Mouse (Mus musculus) G1E-ER4 (cell line): Measurements from ENCODE around the gene Gucd1. TPM values are rescaled to one million over a fixed set of nuclear protein-coding genes. Genes with fewer than 3 reads are reported as not detected.

ENCODE experiments used
- GATA1 ChIP-seq: IDR thresholded peaks from one replicate; pipeline ENCODE4 v1.8.0; 2012; ENCODE audit warnings: low read length, inconsistent platforms
- polyA plus RNA-seq: library from polyadenylated mRNA; stranded (reverse); fragments of >175 nt; gene quantifications from 2 replicates; pipeline ENCODE4 v1.2.3, GENCODE M21; 2012

The Gucd1 gene
- polyA plus RNA-seq, 1 experiment: 25.9 TPM

DNA sequence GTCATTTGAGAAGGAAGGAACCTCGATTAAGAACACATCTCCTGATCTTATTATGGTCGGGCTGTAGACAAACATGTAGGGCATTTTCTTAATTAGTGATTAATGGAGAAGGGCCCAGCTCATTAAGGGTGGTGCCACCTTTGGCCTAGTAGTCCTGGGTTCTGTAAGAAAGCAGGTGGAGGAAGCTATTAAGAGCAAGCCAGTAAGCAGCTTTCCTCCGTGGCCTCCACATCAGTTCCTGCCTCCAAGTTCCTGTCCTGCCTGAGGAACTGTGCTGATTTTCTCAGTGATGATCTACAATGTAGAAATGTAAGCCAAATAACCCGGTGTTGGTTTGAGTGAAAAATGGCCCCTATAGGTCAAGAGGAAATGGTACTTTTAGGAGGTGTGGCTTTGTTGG, 59.4 kb downstream of the Gucd1 start:
- TF ChIP-seq GATA1: no peak

DNA sequence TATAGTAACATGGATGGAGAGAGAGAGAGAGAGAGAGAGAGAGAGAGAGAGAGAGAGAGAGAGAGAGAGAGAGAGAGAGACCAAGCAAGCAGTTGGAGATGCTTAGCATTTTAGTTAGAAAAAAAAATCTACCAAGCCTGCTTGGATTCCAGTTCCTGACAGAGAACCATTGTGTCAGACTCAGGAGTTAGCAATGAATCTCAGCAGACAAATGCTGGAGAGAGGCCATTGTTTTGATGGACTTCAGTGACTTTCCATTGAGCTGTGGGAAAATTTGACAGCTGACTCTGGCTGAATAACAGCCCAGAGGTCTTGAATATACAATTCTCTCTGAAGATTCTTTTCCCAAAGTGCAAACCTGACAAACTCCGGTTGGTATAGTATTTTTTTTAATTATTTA, 59.9 kb downstream of the Gucd1 start:
- no peak for TF ChIP-seq GATA1

GRCm38 (mm10) chr10:75451036-75451786, 66.6 kb downstream of the Gucd1 start:
- no peak for TF ChIP-seq GATA1

DNA sequence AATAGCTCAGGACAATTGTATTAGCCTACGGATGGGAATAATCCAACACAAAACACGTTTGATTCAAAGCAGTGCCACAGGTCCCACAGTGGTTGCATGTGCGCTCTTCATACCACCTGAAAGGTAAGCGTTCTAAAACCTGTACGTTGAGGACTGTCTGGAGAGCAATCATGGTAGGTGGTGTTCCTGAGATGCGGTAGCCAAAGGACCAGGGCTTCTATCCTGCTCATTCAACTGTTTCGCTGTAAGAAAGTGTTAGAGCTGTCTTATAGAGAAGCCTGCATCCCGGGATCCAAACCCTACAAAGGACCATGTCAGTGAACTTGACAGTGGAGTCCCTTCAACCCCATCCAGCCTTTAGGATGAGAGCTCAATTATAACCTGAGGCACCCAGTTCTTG, 67.4 kb downstream of the Gucd1 start:
- TF ChIP-seq GATA1: no peak

- no peak for TF ChIP-seq GATA1
Observed at GRCm38 (mm10) chr10:75448806-75449420, 68.9 kb downstream of the Gucd1 start.

DNA sequence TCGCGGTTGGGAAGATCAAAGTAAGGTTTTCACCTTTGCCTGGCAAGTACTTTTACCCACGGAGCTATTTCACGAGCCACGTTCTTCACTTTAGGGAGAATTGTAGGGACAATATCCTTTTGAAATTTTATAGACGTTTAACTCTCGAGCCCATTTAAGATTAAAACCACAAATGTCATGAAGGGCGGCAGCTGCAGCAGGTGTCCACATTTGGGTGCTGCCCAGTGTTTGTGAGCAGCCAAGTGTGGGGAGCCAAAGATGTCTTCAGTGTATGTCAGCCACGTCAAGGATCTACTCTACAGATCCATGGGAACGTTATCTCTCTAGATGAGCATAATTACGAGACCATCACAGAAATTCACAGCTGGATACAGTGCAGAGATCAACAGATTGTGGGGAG, 70.3 kb downstream of the Gucd1 start:
- TF ChIP-seq GATA1: no peak

- no peak for TF ChIP-seq GATA1
Observed at GRCm38 (mm10) chr10:75446501-75447083, 71.2 kb downstream of the Gucd1 start.

DNA sequence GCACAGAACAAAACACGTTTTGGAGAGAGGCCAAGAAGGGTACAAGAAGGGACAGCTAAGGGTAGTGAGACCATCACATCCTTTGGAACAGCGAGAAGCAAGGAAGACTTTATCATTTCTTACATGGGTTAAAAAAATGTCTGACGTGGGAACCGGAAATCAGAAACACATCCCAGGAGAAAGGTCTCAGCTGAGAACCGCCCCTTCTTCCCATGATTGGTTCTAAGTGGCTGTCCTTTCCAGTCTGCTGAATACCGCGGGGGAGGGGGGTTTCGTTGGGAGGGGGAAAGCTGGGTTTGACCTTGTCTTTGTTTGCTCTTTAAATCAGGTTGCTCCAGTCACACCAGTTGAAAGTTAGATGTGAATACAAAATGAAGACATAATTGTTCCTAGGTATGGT, 72.7 kb downstream of the Gucd1 start:
- no peak for TF ChIP-seq GATA1

DNA sequence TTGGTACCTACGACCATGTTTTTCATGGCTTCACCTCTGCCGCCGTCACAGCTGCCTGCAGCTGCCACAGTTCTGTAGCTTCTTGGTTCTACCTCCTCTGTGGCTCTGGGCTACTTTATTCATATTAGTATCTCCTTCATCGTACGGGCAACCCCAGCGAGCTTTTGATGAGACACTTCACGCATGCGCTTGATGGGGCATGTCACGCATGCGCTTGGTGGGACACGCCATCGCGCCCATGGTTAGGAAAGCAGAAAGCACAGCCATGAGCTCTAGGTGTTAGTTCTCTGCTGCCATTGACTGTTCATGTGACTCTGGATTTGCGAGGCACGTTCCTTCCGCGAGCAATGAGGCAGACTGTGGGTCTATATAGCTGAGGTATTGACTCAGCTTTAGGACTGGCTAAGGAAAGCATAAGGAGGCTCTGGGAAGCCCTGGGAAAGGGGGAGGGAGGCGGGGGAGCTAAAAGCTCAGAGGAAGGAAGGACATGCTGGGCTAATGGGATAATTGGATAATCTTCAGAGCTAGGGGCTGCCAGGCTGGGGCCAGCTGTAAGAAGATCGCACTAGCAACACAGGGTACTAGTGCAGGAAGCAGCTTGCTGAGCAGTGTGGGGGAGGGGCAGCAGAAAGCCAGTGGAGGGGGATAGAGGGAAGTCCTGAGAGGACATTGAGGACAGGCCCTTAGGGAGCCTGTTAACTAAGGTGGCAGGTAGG, 73.5 kb downstream of the Gucd1 start:
- TF ChIP-seq GATA1: no peak

DNA sequence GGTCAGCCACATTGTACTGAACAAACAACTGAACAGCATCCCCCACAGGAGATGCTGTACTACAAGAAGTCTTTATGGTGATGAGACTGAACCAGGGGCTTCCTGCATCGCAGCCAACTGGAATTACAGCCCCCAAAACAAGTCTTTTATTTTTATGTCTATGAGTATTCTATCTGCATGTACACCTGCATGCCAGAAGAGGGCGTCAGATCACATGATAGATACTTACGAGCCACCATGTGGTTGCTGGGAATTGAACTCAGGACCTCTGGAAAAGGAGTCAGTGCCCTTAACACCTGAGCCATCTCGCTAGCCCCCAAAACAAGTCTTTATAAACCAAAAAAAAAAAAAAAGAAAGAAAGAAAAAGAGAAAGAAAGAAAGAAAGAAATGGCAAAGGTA, 74.8 kb downstream of the Gucd1 start:
- TF ChIP-seq GATA1: no peak

DNA sequence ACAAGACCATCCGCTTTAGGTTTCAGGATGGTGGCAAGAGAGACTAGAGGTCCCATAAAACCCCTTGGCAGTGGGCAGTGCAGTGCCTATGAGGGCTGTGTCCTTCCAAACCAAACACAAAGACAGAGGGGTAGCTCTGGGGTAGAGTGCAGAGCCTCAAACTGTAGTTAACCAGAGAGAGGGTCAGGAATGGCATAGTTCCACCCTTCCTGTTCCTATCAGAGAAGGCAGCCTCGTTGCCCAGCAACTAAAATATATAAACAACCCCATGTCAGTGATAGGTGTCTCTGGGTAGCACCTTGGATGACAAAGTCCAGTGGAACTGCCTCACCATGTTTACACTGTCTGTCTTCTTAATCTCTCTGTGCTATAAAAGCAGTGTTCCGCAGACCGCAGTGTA, 76.0 kb downstream of the Gucd1 start:
- TF ChIP-seq GATA1: no peak

DNA sequence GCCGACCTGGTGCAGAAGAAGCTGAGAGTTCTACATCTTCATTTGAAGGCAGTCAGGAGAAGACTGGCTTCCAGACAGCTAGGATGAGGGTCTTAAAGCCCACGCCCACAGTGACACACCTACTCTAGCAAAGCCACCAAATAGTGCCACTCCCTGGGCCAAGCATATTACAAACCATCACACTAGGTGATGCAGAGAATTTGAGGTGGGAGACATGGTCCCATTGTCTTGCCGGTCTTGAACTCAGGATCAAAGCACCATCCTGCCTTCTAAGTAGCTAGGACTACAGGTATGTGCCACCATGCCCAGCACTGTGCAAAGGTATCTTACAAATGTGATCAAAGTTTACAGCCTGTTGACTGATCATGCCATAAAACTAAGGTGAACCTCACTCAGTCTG, 77.0 kb downstream of the Gucd1 start:
- TF ChIP-seq GATA1: no peak

GRCm38 (mm10) chr10:75439211-75439811, 78.5 kb downstream of the Gucd1 start:
- TF ChIP-seq GATA1: no peak

DNA sequence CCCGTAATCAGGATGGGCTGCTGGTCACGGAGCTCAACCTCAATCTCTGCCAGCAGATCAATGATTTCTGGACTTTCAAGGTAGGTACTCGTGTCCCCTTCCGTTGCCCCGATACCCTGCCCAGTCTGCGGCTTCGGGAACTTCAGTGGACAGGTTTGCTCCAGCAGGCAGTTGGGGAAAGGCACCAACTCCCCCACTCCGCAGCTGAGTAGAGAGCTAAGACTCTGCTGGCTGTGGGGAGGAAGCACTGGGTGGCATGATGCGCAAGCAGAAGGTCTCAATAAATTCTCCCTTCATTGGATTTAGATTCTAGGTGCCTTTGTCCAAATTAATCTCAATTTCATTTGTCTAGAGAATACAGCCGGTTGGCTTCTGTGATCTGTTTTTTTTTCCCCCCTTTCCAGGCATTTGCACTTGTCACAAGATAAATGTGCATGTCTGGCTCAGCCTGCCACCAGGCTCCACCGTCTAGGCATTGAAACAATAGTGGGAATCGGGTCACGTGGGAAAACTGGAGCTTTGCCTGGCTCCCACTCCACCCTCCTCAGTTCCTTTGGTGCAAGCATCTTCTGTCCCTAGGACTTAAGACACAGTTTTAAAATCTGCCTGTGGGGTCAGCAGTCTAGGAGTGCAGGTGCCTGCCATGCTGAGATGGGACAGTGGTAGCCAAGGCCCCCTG, 79.5 kb downstream of the Gucd1 start:
- TF ChIP-seq GATA1: no peak

- TF ChIP-seq GATA1: no peak
Observed at GRCm38 (mm10) chr10:75437284-75437683, 80.5 kb downstream of the Gucd1 start.

DNA sequence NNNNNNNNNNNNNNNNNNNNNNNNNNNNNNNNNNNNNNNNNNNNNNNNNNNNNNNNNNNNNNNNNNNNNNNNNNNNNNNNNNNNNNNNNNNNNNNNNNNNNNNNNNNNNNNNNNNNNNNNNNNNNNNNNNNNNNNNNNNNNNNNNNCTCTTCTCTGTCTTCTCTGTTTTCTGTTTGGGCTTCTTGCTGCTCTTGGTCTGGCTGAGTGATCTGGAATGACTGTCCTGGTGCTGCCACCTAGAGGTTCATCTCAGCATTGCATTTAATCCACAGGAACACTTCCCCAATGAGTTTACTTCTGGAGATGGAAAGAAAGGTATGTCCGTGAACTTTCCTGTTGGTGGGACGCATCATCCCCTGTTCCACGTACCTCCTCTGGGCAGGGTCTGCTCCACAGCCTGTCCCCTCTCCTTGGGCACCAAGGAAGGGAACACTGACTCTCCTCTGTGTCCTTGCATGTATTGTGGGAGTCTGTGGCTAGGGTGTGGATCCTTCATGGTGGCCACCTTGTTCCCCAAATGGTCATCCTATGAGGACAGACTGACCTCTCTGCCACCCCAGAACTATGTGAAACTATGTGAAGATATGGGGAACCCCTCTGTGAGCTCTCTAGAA, 81.1 kb downstream of the Gucd1 start:
- TF ChIP-seq GATA1: no peak
